In genomic region chr2:126491446-126491845, GRCm38 (mm10) we compare ENCODE assay signal across 22 mouse cellular contexts. TPM values are rescaled to one million over a fixed set of nuclear protein-coding genes. Genes with fewer than 3 reads are reported as not detected.
DNase-seq lines count a peak whose midpoint lies in the region; ATAC-seq lines count a peak whose summit lies in the region.
"Had no signal": no experiment of that assay in that cellular context is flagged by ENCODE, and none has a peak within 500 bp of the region (broad histone marks: within the 10 kb centered on the region; RNA-seq: fewer than 3 reads in every experiment).

No protein-coding gene starts in this region.

- no peak overlapping the region for H3K9ac ChIP-seq in liver, embryonic 16.5 days (ENCODE audit: low read depth, low read length)
- H3K9ac ChIP-seq in liver, embryonic 12.5 days: no peak overlapping the region
- H3K9ac ChIP-seq: forebrain, embryonic 12.5 days; heart, embryonic 13.5 days; limb, embryonic 13.5 days; lung, embryonic 15.5 days had no signal

- no peaks in the 10 kb centered on the region; the same call in none of the 2 replicates for H3K4me1 ChIP-seq in liver, embryonic 16.5 days (ENCODE audit: control insufficient read depth, low read depth, low read length)
- no peaks in the 10 kb centered on the region for H3K4me1 ChIP-seq in liver, embryonic 12.5 days
- H3K4me1 ChIP-seq: forebrain, embryonic 12.5 days; lung, embryonic 15.5 days had no signal

- H3K36me3 ChIP-seq in liver, embryonic 16.5 days (ENCODE audit: control insufficient read depth, insufficient read depth): no peaks in the 10 kb centered on the region
- H3K36me3 ChIP-seq in liver, embryonic 12.5 days: no peaks in the 10 kb centered on the region
- H3K36me3 ChIP-seq: forebrain, embryonic 12.5 days; heart, embryonic 13.5 days; limb, embryonic 13.5 days; lung, embryonic 15.5 days had no signal

- H3K27me3 ChIP-seq in liver, embryonic 16.5 days (ENCODE audit: control insufficient read depth, insufficient read depth, low read depth, low read length): no peaks in the 10 kb centered on the region
- H3K27me3 ChIP-seq in liver, embryonic 12.5 days (replicated peaks): no peaks in the 10 kb centered on the region
- H3K27me3 ChIP-seq: forebrain, embryonic 12.5 days; heart, embryonic 13.5 days; limb, embryonic 13.5 days; lung, embryonic 15.5 days had no signal

- H3K4me2 ChIP-seq in liver, embryonic 16.5 days (ENCODE audit: low read depth, low read length): peak overlapping the region; percentile 32
- H3K4me2 ChIP-seq in liver, embryonic 12.5 days: no peak overlapping the region
- H3K4me2 ChIP-seq: forebrain, embryonic 12.5 days; heart, embryonic 13.5 days; limb, embryonic 13.5 days; lung, embryonic 15.5 days; midbrain, embryonic 11.5 days had no signal

- 12% methylated on average over 4 of the region's 4 CpGs for WGBS in liver, embryonic 16.5 days (ENCODE audit: insufficient replicate concordance)
- WGBS in liver, embryonic 12.5 days (ENCODE audit: insufficient replicate concordance): 23% methylated on average over 4 of the region's 4 CpGs

- DNase-seq in T-cell, adult 2 months (ENCODE audit: low spot score): peak; percentile 44
- DNase-seq in induced T-regulatory cell, adult 2 months (ENCODE audit: low read depth): peak; percentile 46
- DNase-seq in left cerebral cortex, adult 8-10 months (ENCODE audit: low spot score in 2 of 2): no peak
- no peak for DNase-seq in heart, adult 18-20 months
- DNase-seq in layer of hippocampus, adult 18-20 months (ENCODE audit: low spot score in 2 of 2): no peak
- DNase-seq: adrenal gland, adult 2 months; cerebellum, adult 2 months; embryo, embryonic 11 days; gastrocnemius, postnatal 14 days; heart, postnatal 36 days; kidney, adult 18-20 months; kidney, postnatal 10 days had no signal

- H3K9me3 ChIP-seq in liver, embryonic 16.5 days (replicated peaks; ENCODE audit: control insufficient read depth, low read length): no peaks in the 10 kb centered on the region
- H3K9me3 ChIP-seq in liver, embryonic 12.5 days (replicated peaks): no peaks in the 10 kb centered on the region
- H3K9me3 ChIP-seq: forebrain, embryonic 12.5 days; heart, embryonic 13.5 days; limb, embryonic 13.5 days; lung, embryonic 15.5 days had no signal

- H3K4me3 ChIP-seq in liver, embryonic 16.5 days (ENCODE audit: low read depth, low read length): peak overlapping the region; percentile 32
- H3K4me3 ChIP-seq in liver, embryonic 12.5 days: no peak overlapping the region
- H3K4me3 ChIP-seq: forebrain, embryonic 12.5 days; heart, embryonic 13.5 days; limb, embryonic 13.5 days; lung, embryonic 15.5 days had no signal

- ATAC-seq in liver, embryonic 16.5 days (ENCODE audit: low read depth): no peak
- ATAC-seq in liver, embryonic 12.5 days: no peak; the same call in 1 of the 2 replicates
- peak; percentile 63 for ATAC-seq in neutrophil, adult 5-6 weeks (ENCODE audit: extremely low read depth, insufficient number of reproducible peaks, low FRiP score, poor library complexity, severe bottlenecking)
- ATAC-seq: hindbrain, embryonic 16.5 days had no signal

- H3K27ac ChIP-seq in liver, embryonic 16.5 days (ENCODE audit: low read length): no peak overlapping the region; the same call in 1 of the 2 replicates
- H3K27ac ChIP-seq in liver, embryonic 12.5 days: no peak overlapping the region
- H3K27ac ChIP-seq: forebrain, embryonic 12.5 days; heart, embryonic 13.5 days; limb, embryonic 13.5 days; lung, embryonic 15.5 days had no signal

RNA-seq across cellular contexts. Expression of gene Atp8b4, which starts 9.0 kb away (rescaled TPM):
- 5.5 and 5.9 TPM in 2 replicates for polyA plus RNA-seq in liver, embryonic 16.5 days (2015; fragmentation: Nextera tagmentation; extraction: Ambion mirVana)
- polyA plus RNA-seq in liver, embryonic 12.5 days (2016; fragmentation: Nextera tagmentation; extraction: Ambion mirVana): 2.2 and 2.5 TPM in 2 replicates
- 64.2 and 76.6 TPM in 2 replicates for total RNA-seq in neutrophil, adult 5-6 weeks (2017)
- total RNA-seq in left cerebral cortex, adult 8-10 months (2022): under 1 TPM in 1 of 4 experiments, not detected in 3; 0.11 TPM
- under 1 TPM; 0.32 to 0.82 TPM for total RNA-seq in heart, adult 18-20 months (2021)
- not detected for total RNA-seq in layer of hippocampus, adult 18-20 months (2021)
- total RNA-seq: left cerebral cortex, postnatal 10 days had no signal

Comparison
In these comparisons a context has a peak if more than half of its experiments do, and no peak if none do; other contexts are left out.
1. DNase-seq: peak in T-cell, adult 2 months (single experiment) and induced T-regulatory cell, adult 2 months (single experiment); none in left cerebral cortex, adult 8-10 months (0 of 2), heart, adult 18-20 months (0 of 2) and layer of hippocampus, adult 18-20 months (0 of 2).
2. RNA of gene Atp8b4, which starts 9.0 kb away (total RNA-seq): 64.2 to 76.6 TPM in neutrophil, adult 5-6 weeks; 0.32 to 0.82 TPM in heart, adult 18-20 months, 0.11 TPM in left cerebral cortex, adult 8-10 months and not detected in layer of hippocampus, adult 18-20 months; every median in the first group is over 10 times any median in the second.